Mouse (Mus musculus) liver, embryonic 14.5 days (tissue): ENCODE measurements at regions not wholly inside any gene's neighbourhood (a gene's known extent, or its start where the extent isn't known, plus 50 kb on each side); places are given as distances from the start of the nearest gene placed in this dataset.

Experiments
- CTCF ChIP-seq: IDR thresholded peaks from 2 replicates; pipeline ENCODE4 v1.5.1; 2016; ENCODE audit warnings: antibody characterized with exemption, low read depth, control low read depth
- EP300 ChIP-seq: IDR thresholded peaks from 2 replicates; pipeline ENCODE4 v1.6.1; 2016; ENCODE audit warnings: antibody characterized with exemption, low read depth

- TF ChIP-seq CTCF (no peak), EP300 (no peak)
These were observed 110.8 kb downstream of the Erv3 start for GRCm38 (mm10) chr2:131748791-131749190.
